Mouse (Mus musculus) liver, adult (tissue): ENCODE data around the gene Mad1l1.

Experiments used
- GATA4 ChIP-seq: IDR thresholded peaks from 2 replicates; pipeline ENCODE4 v1.6.1; 2014; ENCODE audit warnings: mild to moderate bottlenecking, low read length; ENCODE audit not compliant: insufficient replicate concordance

Gene Mad1l1

GRCm38 (mm10) chr5:140250370-140250769 is 71.0 kb downstream of the Mad1l1 start:
- TF ChIP-seq GATA4 = no peak

- no peak for TF ChIP-seq GATA4
Observed at GRCm38 (mm10) chr5:140249359-140250062, 71.8 kb downstream of the Mad1l1 start.

GRCm38 (mm10) chr5:140248101-140248500 is 73.3 kb downstream of the Mad1l1 start:
- no peak for TF ChIP-seq GATA4

GRCm38 (mm10) chr5:140240235-140240634 is 81.1 kb downstream of the Mad1l1 start:
- TF ChIP-seq GATA4 = no peak

- no peak for TF ChIP-seq GATA4
Observed at GRCm38 (mm10) chr5:140238880-140239279, 82.5 kb downstream of the Mad1l1 start.

GRCm38 (mm10) chr5:140230818-140231217 is 90.5 kb downstream of the Mad1l1 start:
- no peak for TF ChIP-seq GATA4

GRCm38 (mm10) chr5:140228306-140228705 is 93.0 kb downstream of the Mad1l1 start:
- no peak for TF ChIP-seq GATA4

- no peak for TF ChIP-seq GATA4
Observed at GRCm38 (mm10) chr5:140226871-140227270, 94.5 kb downstream of the Mad1l1 start.

GRCm38 (mm10) chr5:140225881-140226280 is 95.5 kb downstream of the Mad1l1 start:
- no peak for TF ChIP-seq GATA4

- no peak for TF ChIP-seq GATA4
Observed at GRCm38 (mm10) chr5:140225103-140225502, 96.2 kb downstream of the Mad1l1 start.

GRCm38 (mm10) chr5:140223070-140224053 is 98.0 kb downstream of the Mad1l1 start:
- TF ChIP-seq GATA4 = no peak

GRCm38 (mm10) chr5:140221016-140221650 is 100.2 kb downstream of the Mad1l1 start:
- TF ChIP-seq GATA4 = no peak

- TF ChIP-seq GATA4 = no peak
Observed at GRCm38 (mm10) chr5:140219252-140219651, 102.1 kb downstream of the Mad1l1 start.

GRCm38 (mm10) chr5:140217900-140218299 is 103.5 kb downstream of the Mad1l1 start:
- no peak for TF ChIP-seq GATA4

GRCm38 (mm10) chr5:140217083-140217482 is 104.3 kb downstream of the Mad1l1 start:
- no peak for TF ChIP-seq GATA4

- TF ChIP-seq GATA4 = no peak
Observed at GRCm38 (mm10) chr5:140215471-140216087, 105.8 kb downstream of the Mad1l1 start.

GRCm38 (mm10) chr5:140213001-140213400 is 108.4 kb downstream of the Mad1l1 start:
- no peak for TF ChIP-seq GATA4
